Comparison of ENCODE assay signal across 26 mouse cellular contexts in genomic region chr2:173132262-173132661, GRCm38 (mm10). TPM values are rescaled to one million over a fixed set of nuclear protein-coding genes. Genes with fewer than 3 reads are reported as not detected.
DNase-seq lines count a peak whose midpoint lies in the region; ATAC-seq and TF ChIP-seq lines count a peak whose summit lies in the region.
"Had no signal": no experiment of that assay in that cellular context is flagged by ENCODE, and none has a peak within 500 bp of the region (broad histone marks: within the 10 kb centered on the region; RNA-seq: fewer than 3 reads in every experiment).

No protein-coding gene starts in this region.

- intact Hi-C loops in gastrocnemius, adult 2 months (cut with DNase I) = no loop called here

- H3K36me3 ChIP-seq in kidney, embryonic 15.5 days = no peaks in the 10 kb centered on the region
- H3K36me3 ChIP-seq: forebrain, embryonic 10.5 days; heart, embryonic 10.5 days; heart, embryonic 13.5 days had no signal

- H3K4me1 ChIP-seq in kidney, embryonic 15.5 days = peaks cover 12% of the 10 kb centered on the region
- H3K4me1 ChIP-seq: forebrain, embryonic 10.5 days; forebrain, embryonic 13.5 days had no signal

- DNase-seq in gastrocnemius, adult 2 months = peak; percentile 14
- DNase-seq in gastrocnemius, adult 18-20 months (ENCODE audit: low spot score) = no peak
- DNase-seq in kidney, adult 11 months = no peak
- DNase-seq in kidney, postnatal 4 days = peak; percentile 33 to 51
- DNase-seq in kidney, adult 18-20 months = no peak
- DNase-seq in frontal cortex, postnatal 36 days (ENCODE audit: low spot score in 2 of 2) = no peak
- DNase-seq: adrenal gland, adult 8-10 months; cerebellum, adult 18-20 months; cerebellum, adult 9-10 months; gastrocnemius, postnatal 10 days; gastrocnemius, postnatal 36 days; heart, adult 2 months; heart, postnatal 14 days; heart, postnatal 4 days had no signal

- 41% methylated on average over 13 of the region's 13 CpGs for WGBS in kidney, embryonic 15.5 days

- H3K4me2 ChIP-seq in kidney, embryonic 15.5 days = no peak overlapping the region
- H3K4me2 ChIP-seq: forebrain, embryonic 13.5 days; heart, embryonic 13.5 days; hindbrain, embryonic 14.5 days had no signal

- H3K9ac ChIP-seq in kidney, embryonic 15.5 days = no peak overlapping the region
- H3K9ac ChIP-seq: forebrain, embryonic 13.5 days; heart, embryonic 13.5 days; hindbrain, embryonic 14.5 days had no signal

- no peak for TF ChIP-seq CTCF in gastrocnemius, adult 2 months (IDR thresholded peaks at IDR 0.05)

- no peaks in the 10 kb centered on the region for H3K9me3 ChIP-seq in kidney, embryonic 15.5 days (replicated peaks)
- H3K9me3 ChIP-seq: forebrain, embryonic 10.5 days; forebrain, embryonic 13.5 days; heart, embryonic 10.5 days; heart, embryonic 13.5 days had no signal

- peak; percentile 64 for ATAC-seq in kidney, embryonic 15.5 days (replicated peaks; ENCODE audit: low FRiP score)
- ATAC-seq: activated CD4-positive, CD25-positive, alpha-beta regulatory T cell, adult 4 months; forebrain, embryonic 13.5 days; forebrain, embryonic 16.5 days had no signal

- H3K27ac ChIP-seq in gastrocnemius, adult 2 months = no peak overlapping the region
- no peak overlapping the region for H3K27ac ChIP-seq in kidney, embryonic 15.5 days
- H3K27ac ChIP-seq: forebrain, embryonic 10.5 days; forebrain, embryonic 13.5 days; heart, adult 2 months; heart, embryonic 13.5 days; hindbrain, embryonic 14.5 days had no signal

- no peak overlapping the region for H3K4me3 ChIP-seq in gastrocnemius, adult 2 months
- no peak overlapping the region for H3K4me3 ChIP-seq in kidney, embryonic 15.5 days (replicated peaks)
- H3K4me3 ChIP-seq: forebrain, embryonic 10.5 days; forebrain, embryonic 13.5 days; heart, adult 2 months; heart, embryonic 10.5 days; heart, embryonic 13.5 days had no signal

- H3K27me3 ChIP-seq in kidney, embryonic 15.5 days = peaks cover 37% of the 10 kb centered on the region
- H3K27me3 ChIP-seq: heart, embryonic 13.5 days had no signal

RNA-seq across cellular contexts. Expression of gene Ctcfl, which starts 12.9 kb away (rescaled TPM):
- total RNA-seq in gastrocnemius, adult 2 months (2021) = under 1 TPM in 1 of 2 experiments, not detected in 1; 0.23 TPM
- under 1 TPM; 0.07 to 0.19 TPM for total RNA-seq in gastrocnemius, adult 18-20 months (2021)
- polyA plus RNA-seq in kidney, embryonic 15.5 days (2015; fragmentation: Nextera tagmentation; extraction: Ambion mirVana) = 0.12 and 0.21 TPM in 2 replicates
- total RNA-seq: gastrocnemius, postnatal 10 days; granulocyte monocyte progenitor cell, adult 5-6 weeks had no signal
- polyA plus RNA-seq: brain, embryonic 14.5 days; embryonic facial prominence, embryonic 11.5 days; forebrain, embryonic 16.5 days; heart, adult 2 months had no signal

RNA-seq across cellular contexts. Expression of gene Pck1, which starts 20.6 kb away (rescaled TPM):
- 1 to 10 TPM in 1 of 2 experiments, under 1 TPM in 1; 0.41 to 3.3 TPM for total RNA-seq in gastrocnemius, adult 2 months (2021)
- total RNA-seq in gastrocnemius, adult 18-20 months (2021) = 10 to 100 TPM in 1 of 2 experiments, 1 to 10 TPM in 1; 5.7 to 10.8 TPM
- 17.9 and 18.0 TPM in 2 replicates for polyA plus RNA-seq in kidney, embryonic 15.5 days (2015; fragmentation: Nextera tagmentation; extraction: Ambion mirVana)
- total RNA-seq: granulocyte monocyte progenitor cell, adult 5-6 weeks had no signal
- polyA plus RNA-seq: activated CD4-positive, CD25-positive, alpha-beta regulatory T cell, adult 4 months; brain, embryonic 14.5 days; embryonic facial prominence, embryonic 11.5 days; forebrain, embryonic 10.5 days; forebrain, embryonic 13.5 days; forebrain, embryonic 16.5 days; heart, embryonic 10.5 days; hindbrain, embryonic 11.5 days; hindbrain, embryonic 14.5 days had no signal

Comparison
In these comparisons a context has a peak if more than half of its experiments do, and no peak if none do; other contexts are left out.
1. DNase-seq: peak in gastrocnemius, adult 2 months (single experiment) and kidney, postnatal 4 days (2 of 2); none in gastrocnemius, adult 18-20 months (single experiment), kidney, adult 11 months (single experiment), kidney, adult 18-20 months (single experiment) and frontal cortex, postnatal 36 days (0 of 2).